Mouse (Mus musculus): ENCODE measurements around the gene Wdr90.

- peak; percentile 22 for TF ChIP-seq CTCF (IDR thresholded peaks at IDR 0.05; ENCODE audit: low read depth)
- TF ChIP-seq EP300 (IDR thresholded peaks at IDR 0.05; ENCODE audit: low read depth), result no peak
Measured at GRCm38 (mm10) chr17:25863681-25864080, 2.4 kb upstream of the Wdr90 start.

Data from liver, postnatal 0 days (tissue).